Mouse (Mus musculus) CH12.LX (cell line): ENCODE data around the gene Olfr490. TPM values are rescaled to one million over a fixed set of nuclear protein-coding genes. Genes with fewer than 3 reads are reported as not detected.

Experiments
- DNase-seq: peaks from one replicate; pipeline ENCODE4 v3.0.0-alpha.2; 2013; ENCODE audit errors: extremely low read depth
- H3K27ac ChIP-seq: 2 replicates; pipeline ENCODE4 v1.5.1; 2012; ENCODE audit warnings: low read depth, mild to moderate bottlenecking, control low read depth, moderate library complexity; ENCODE audit not compliant: insufficient read depth
- H3K27me3 ChIP-seq: replicated peaks from 2 replicates; pipeline ENCODE3; 2012; ENCODE audit warnings: inconsistent platforms
- H3K36me3 ChIP-seq, 2 experiments: replicated peaks in 1 of 2; 2 replicates each; pipeline versions ENCODE3 to v1.6.1; 2012; ENCODE audit warnings: inconsistent platforms in 1 of 2, low read length in 1 of 2, mild to moderate bottlenecking in 1 of 2, mixed read lengths in 1 of 2, moderate library complexity in 1 of 2; ENCODE audit not compliant: control insufficient read depth in 1 of 2, insufficient read depth in 1 of 2
- H3K4me1 ChIP-seq, 2 experiments: 2 replicates each; pipeline ENCODE4 v1.6.1; 2012; ENCODE audit warnings: inconsistent platforms in 1 of 2, moderate library complexity in 1 of 2; ENCODE audit not compliant: insufficient read depth in 2 of 2, control insufficient read depth in 1 of 2
- H3K4me2 ChIP-seq: 2 replicates; pipeline ENCODE4 v1.6.1; 2012; ENCODE audit warnings: low read depth, mild to moderate bottlenecking, control low read depth; ENCODE audit not compliant: poor library complexity, insufficient read depth, severe bottlenecking
- H3K4me3 ChIP-seq, 3 experiments: fragments of 150-350 bp in 1 of 3; sonication (generic) in 1 of 3; replicated peaks in 1 of 3; 2 replicates each; pipeline versions ENCODE3 to v1.5.1; 2011 to 2012; ENCODE audit warnings: low read depth in 2 of 3, low read length in 2 of 3, mild to moderate bottlenecking in 2 of 3, moderate library complexity in 2 of 3, control low read depth in 1 of 3, improper control_type of control experiment in 1 of 3, inconsistent platforms in 1 of 3, mixed read lengths in 1 of 3; ENCODE audit not compliant: poor library complexity in 1 of 3
- H3K79me2 ChIP-seq: replicated peaks from 2 replicates; pipeline ENCODE4 v1.6.1; 2012; ENCODE audit warnings: mild to moderate bottlenecking, moderate library complexity; ENCODE audit not compliant: control insufficient read depth, poor library complexity, insufficient read depth, severe bottlenecking; ENCODE audit errors: extremely low read depth
- H3K9ac ChIP-seq: 2 replicates; pipeline ENCODE4 v1.6.1; 2012; ENCODE audit warnings: low read depth, mild to moderate bottlenecking, control low read depth, moderate library complexity; ENCODE audit not compliant: insufficient read depth
- H3K9me3 ChIP-seq: replicated peaks from 2 replicates; pipeline ENCODE3; 2012; ENCODE audit warnings: low read length, inconsistent platforms, mixed read lengths
- CHD2 ChIP-seq: IDR thresholded peaks from 2 replicates; pipeline ENCODE4 v1.6.1; 2011; ENCODE audit warnings: low read length, improper control_type of control experiment
- CTCF ChIP-seq, 2 experiments: IDR thresholded peaks in 1 of 2; conservative IDR thresholded peaks in 1 of 2; 2 replicates each; pipeline ENCODE4 v1.5.1; 2011 to 2012; ENCODE audit warnings: low read depth in 2 of 2, low read length in 2 of 2, improper control_type of control experiment in 1 of 2, inconsistent platforms in 1 of 2, mild to moderate bottlenecking in 1 of 2, moderate library complexity in 1 of 2
- E2F4 ChIP-seq: IDR thresholded peaks from 2 replicates; pipeline ENCODE4 v1.6.1; 2011; ENCODE audit warnings: low read depth, low read length, improper control_type of control experiment; ENCODE audit not compliant: insufficient replicate concordance
- EP300 ChIP-seq: IDR thresholded peaks from 2 replicates; pipeline ENCODE4 v1.6.1; 2011; ENCODE audit warnings: low read length, improper control_type of control experiment
- GABPA ChIP-seq: IDR thresholded peaks from 2 replicates; pipeline ENCODE4 v1.6.1; 2012; ENCODE audit warnings: low read depth, low read length, improper control_type of control experiment, inconsistent platforms; ENCODE audit not compliant: insufficient replicate concordance
- HCFC1 ChIP-seq: IDR thresholded peaks from 2 replicates; pipeline ENCODE4 v1.6.1; 2012; ENCODE audit warnings: low read depth, mild to moderate bottlenecking, inconsistent platforms, low read length, improper control_type of control experiment
- IRF4 ChIP-seq: IDR thresholded peaks from 2 replicates; pipeline ENCODE4 v1.6.1; 2014; ENCODE audit warnings: low read depth, mild to moderate bottlenecking, inconsistent platforms, low read length, improper control_type of control experiment
- MAFK ChIP-seq: IDR thresholded peaks from 2 replicates; pipeline ENCODE4 v1.6.1; 2011; ENCODE audit warnings: low read length, improper control_type of control experiment; ENCODE audit not compliant: insufficient replicate concordance
- MAZ ChIP-seq: IDR thresholded peaks from 2 replicates; pipeline ENCODE4 v1.6.1; 2012; ENCODE audit warnings: low read depth, mild to moderate bottlenecking, inconsistent platforms, low read length, improper control_type of control experiment, moderate library complexity
- MEF2A ChIP-seq: IDR thresholded peaks from 2 replicates; pipeline ENCODE4 v1.6.1; 2014; ENCODE audit warnings: low read depth, mild to moderate bottlenecking, inconsistent platforms, low read length, improper control_type of control experiment, borderline replicate concordance
- NRF1 ChIP-seq: IDR thresholded peaks from 2 replicates; pipeline ENCODE4 v1.6.1; 2014; ENCODE audit warnings: low read depth, mild to moderate bottlenecking, inconsistent platforms, low read length, improper control_type of control experiment, moderate library complexity
- PAX5 ChIP-seq: IDR thresholded peaks from 2 replicates; pipeline ENCODE4 v1.6.1; 2012; ENCODE audit warnings: low read length, inconsistent platforms, mixed read lengths
- RAD21 ChIP-seq: IDR thresholded peaks from 2 replicates; pipeline ENCODE4 v1.6.1; 2011; ENCODE audit warnings: low read depth, mild to moderate bottlenecking, low read length, improper control_type of control experiment, moderate library complexity
- SIN3A ChIP-seq: IDR thresholded peaks from 2 replicates; pipeline ENCODE4 v1.6.1; 2012; ENCODE audit warnings: low read length, improper control_type of control experiment, inconsistent platforms
- SMC3 ChIP-seq: IDR thresholded peaks from 2 replicates; pipeline ENCODE4 v1.6.1; 2011; ENCODE audit warnings: low read depth, low read length, improper control_type of control experiment
- UBTF ChIP-seq: IDR thresholded peaks from 2 replicates; pipeline ENCODE4 v1.6.1; 2012; ENCODE audit warnings: low read depth, mild to moderate bottlenecking, inconsistent platforms, low read length, improper control_type of control experiment, moderate library complexity
- ZC3H11A ChIP-seq: IDR thresholded peaks from 2 replicates; pipeline ENCODE4 v1.6.1; 2012; ENCODE audit warnings: low read depth, mild to moderate bottlenecking, inconsistent platforms, low read length, improper control_type of control experiment
- ZMIZ1 ChIP-seq: IDR thresholded peaks from 2 replicates; pipeline ENCODE4 v1.6.1; 2012; ENCODE audit warnings: low read depth, mild to moderate bottlenecking, inconsistent platforms, low read length, improper control_type of control experiment
- dilution Hi-C: fragments of 300-500 bp; cut with MboI; formaldehyde crosslinking; loops from 2 replicates; pipeline ENCODE4 v1.14.3; 2020; ENCODE audit warnings: low sequenced_read_pairs; ENCODE audit not compliant: extremely low pct_unique_long_range_greater_than_20kb, extremely low pct_ligation_motif_present
- in situ Hi-C: fragments of 300-500 bp; cut with MboI; formaldehyde crosslinking; loops from 3 replicates; pipeline ENCODE4 v1.14.3; 2019; ENCODE audit warnings: low sequenced_read_pairs, low pct_ligation_motif_present, low pct_unique_long_range_greater_than_20kb, mixed read lengths
- polyA plus RNA-seq: library from polyadenylated mRNA; unstranded; fragments of >175 nt; gene quantifications from 2 replicates; pipeline ENCODE4 v1.2.1, GENCODE M21; 2012; ENCODE audit warnings: low read depth; ENCODE audit not compliant: insufficient read length
- total RNA-seq, 2 experiments: library from RNA; depleted of rRNA; stranded (reverse); fragments of 300-350 nt in 1 of 2; fragments of >200 nt in 1 of 2; gene quantifications; 2 replicates each; pipeline ENCODE4 v1.2.3; 2012 to 2014

Gene Olfr490
- total RNA-seq (2012; rRNA removed): not detected in 2 replicates
- not detected in 2 replicates for total RNA-seq (2014; rRNA removed)
- not detected in 2 replicates for polyA plus RNA-seq

- no peak for TF ChIP-seq RAD21
- TF ChIP-seq E2F4: no peak
- no peak for TF ChIP-seq EP300
- no peak for TF ChIP-seq SIN3A
- no peak for TF ChIP-seq HCFC1
- TF ChIP-seq NRF1: no peak
- no peak for TF ChIP-seq MEF2A
- no peak for TF ChIP-seq ZMIZ1
- TF ChIP-seq CTCF (conservative IDR thresholded peaks at IDR 0.05 in 1 of 2, IDR thresholded peaks at IDR 0.05 in 1 of 2; ENCODE audit: low read depth in 2 of 2, low read length in 2 of 2): no peak
- no peak for TF ChIP-seq SMC3
- no peak for TF ChIP-seq GABPA
- no peak for TF ChIP-seq UBTF
- no peak for TF ChIP-seq ZC3H11A
- TF ChIP-seq MAZ: no peak
- TF ChIP-seq IRF4: no peak
- TF ChIP-seq PAX5: no peak
- no peaks in the 10 kb centered on the region for H3K36me3 ChIP-seq
- no peak within 1 kb of the TSS for H3K4me3 ChIP-seq
- no peak for DNase-seq
- dilution Hi-C loops (no loop called here), in situ Hi-C loops (no loop called here)
- H3K9ac ChIP-seq: no peak within 1 kb of the TSS
- no peaks in the 10 kb centered on the region for H3K79me2 ChIP-seq
- H3K27me3 ChIP-seq: no peaks in the 10 kb centered on the region
- no peak within 1 kb of the TSS for H3K4me2 ChIP-seq
- H3K27ac ChIP-seq: no peak within 1 kb of the TSS
- H3K9me3 ChIP-seq: no peaks in the 10 kb centered on the region
- H3K4me1 ChIP-seq: no peaks in the 10 kb centered on the region
These were observed at the start of gene Olfr490 for GRCm38 (mm10) chr7:108288834-108289233. Gene Olfr490 (minus strand): TSS chr7:108288934.

- Histone ChIP-seq H3K4me1 (no peaks in the 10 kb centered on the region), H3K79me2 (no peaks in the 10 kb centered on the region), H3K36me3 (no peaks in the 10 kb centered on the region), H3K4me2 (no peak within 1 kb of the TSS), H3K9me3 (no peaks in the 10 kb centered on the region), H3K9ac (no peak within 1 kb of the TSS), H3K27me3 (no peaks in the 10 kb centered on the region), H3K4me3 (no peak within 1 kb of the TSS), H3K27ac (no peak within 1 kb of the TSS)
- TF ChIP-seq CHD2 (no peak), MAFK (no peak)
- dilution Hi-C loops (no loop called here), in situ Hi-C loops (no loop called here)
- DNase-seq: no peak
These were observed 34.8 kb upstream of the Olfr490 start, which contains the start of gene Olfr492 for GRCm38 (mm10) chr7:108323574-108323973. Gene Olfr492 (minus strand): TSS chr7:108323674.
